Mouse (Mus musculus): Measurements from ENCODE around the gene Sgms2.
"Not testable (repeated sequence)": the region's sequence is repeated elsewhere in the genome, so short reads cannot be mapped to it uniquely, and the experiment has no call there.

The Sgms2 gene

GRCm38 (mm10) chr3:131357643-131358042, 133.6 kb downstream of the Sgms2 start:
- no peak for DNase-seq (ENCODE audit: low read depth, low spot score)
- no peaks in the 10 kb centered on the region for H3K36me3 ChIP-seq (ENCODE audit: control insufficient read depth, insufficient read depth, low read length, poor library complexity, severe bottlenecking)
- H3K27me3 ChIP-seq (ENCODE audit: control insufficient read depth, insufficient read depth, low read length, poor library complexity, severe bottlenecking), result no peaks in the 10 kb centered on the region

GRCm38 (mm10) chr3:131356026-131356425, 135.2 kb downstream of the Sgms2 start:
- H3K36me3 ChIP-seq (ENCODE audit: control insufficient read depth, insufficient read depth, low read length, poor library complexity, severe bottlenecking), result no peaks in the 10 kb centered on the region
- DNase-seq (ENCODE audit: low read depth, low spot score), result no peak
- H3K27me3 ChIP-seq (ENCODE audit: control insufficient read depth, insufficient read depth, low read length, poor library complexity, severe bottlenecking), result no peaks in the 10 kb centered on the region

GRCm38 (mm10) chr3:131350539-131350938, 140.7 kb downstream of the Sgms2 start:
- Histone ChIP-seq H3K27me3 (ENCODE audit: control insufficient read depth, insufficient read depth, low read length, poor library complexity, severe bottlenecking) (no peaks in the 10 kb centered on the region), H3K36me3 (ENCODE audit: control insufficient read depth, insufficient read depth, low read length, poor library complexity, severe bottlenecking) (no peaks in the 10 kb centered on the region)

DNA sequence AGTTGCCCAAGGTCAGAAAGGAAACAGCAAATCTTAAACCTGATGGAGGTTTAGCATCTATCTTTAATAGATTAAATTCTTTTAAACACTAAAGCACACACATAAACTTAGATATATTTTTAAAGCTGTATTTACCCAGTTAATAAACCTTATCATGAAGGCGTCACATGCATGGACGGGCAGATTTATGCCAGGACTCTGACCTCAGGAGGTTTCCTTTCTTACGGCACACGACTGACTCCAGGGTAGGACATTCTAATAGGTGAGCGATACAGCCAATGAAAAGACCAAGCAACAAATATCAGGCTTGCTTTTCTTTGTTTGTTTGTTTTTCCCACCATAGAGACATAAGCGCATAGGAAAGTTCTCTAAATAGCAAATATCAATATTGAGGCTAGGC, 142.2 kb downstream of the Sgms2 start:
- DNase-seq (ENCODE audit: low read depth, low spot score), result no peak
- Histone ChIP-seq H3K27me3 (ENCODE audit: control insufficient read depth, insufficient read depth, low read length, poor library complexity, severe bottlenecking) (no peaks in the 10 kb centered on the region), H3K36me3 (ENCODE audit: control insufficient read depth, insufficient read depth, low read length, poor library complexity, severe bottlenecking) (no peaks in the 10 kb centered on the region)

More at GRCm38 (mm10) chr3:131350539-131350938, 140.7 kb downstream of the Sgms2 start:
- no peak for DNase-seq (ENCODE audit: low read depth, low spot score)

- Histone ChIP-seq H3K36me3 (ENCODE audit: control insufficient read depth, insufficient read depth, low read length, poor library complexity, severe bottlenecking) (no peaks in the 10 kb centered on the region), H3K27me3 (ENCODE audit: control insufficient read depth, insufficient read depth, low read length, poor library complexity, severe bottlenecking) (no peaks in the 10 kb centered on the region)
- DNase-seq (ENCODE audit: low read depth, low spot score), result no peak
Measured at GRCm38 (mm10) chr3:131348579-131348950, 142.6 kb downstream of the Sgms2 start.

DNA sequence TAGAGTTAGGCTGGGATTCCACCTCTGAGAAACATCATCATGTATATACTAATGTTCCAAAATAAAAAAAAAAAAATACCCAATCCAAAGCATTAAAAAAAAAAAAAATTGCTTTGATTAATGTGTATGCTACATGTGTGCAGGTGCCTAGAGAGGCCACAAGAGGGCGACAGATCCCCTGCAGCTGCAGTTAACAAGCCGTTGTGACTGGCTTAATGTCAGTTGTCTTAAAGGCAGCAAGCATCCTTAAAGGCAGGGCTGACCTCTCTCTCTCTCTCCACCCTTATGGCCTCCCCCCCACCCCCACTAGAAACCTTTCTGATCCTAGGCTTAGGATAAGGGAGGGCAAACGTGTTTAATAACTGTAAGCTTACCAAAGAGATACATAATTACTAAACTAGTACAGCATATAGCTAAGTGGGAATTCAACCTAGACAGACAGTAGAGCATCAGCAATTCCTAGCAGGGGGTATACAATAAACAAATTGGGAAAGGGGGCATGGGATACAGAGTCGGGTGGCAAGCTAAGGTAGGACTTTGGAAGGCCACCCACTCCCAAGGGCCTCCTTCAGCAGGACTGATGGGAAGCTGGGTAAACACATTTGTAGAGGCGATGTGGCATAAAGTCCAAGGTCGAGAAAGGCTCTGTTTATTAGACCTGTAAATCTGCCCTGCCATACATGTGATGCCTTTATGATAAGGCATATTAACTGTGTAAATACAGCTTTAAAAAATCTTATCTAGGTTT, 143.2 kb downstream of the Sgms2 start:
- no peaks in the 10 kb centered on the region for H3K27me3 ChIP-seq (ENCODE audit: control insufficient read depth, insufficient read depth, low read length, poor library complexity, severe bottlenecking)
- H3K36me3 ChIP-seq (ENCODE audit: control insufficient read depth, insufficient read depth, low read length, poor library complexity, severe bottlenecking), result no peaks in the 10 kb centered on the region
- peak; percentile 17 for DNase-seq (ENCODE audit: low read depth, low spot score)

DNA sequence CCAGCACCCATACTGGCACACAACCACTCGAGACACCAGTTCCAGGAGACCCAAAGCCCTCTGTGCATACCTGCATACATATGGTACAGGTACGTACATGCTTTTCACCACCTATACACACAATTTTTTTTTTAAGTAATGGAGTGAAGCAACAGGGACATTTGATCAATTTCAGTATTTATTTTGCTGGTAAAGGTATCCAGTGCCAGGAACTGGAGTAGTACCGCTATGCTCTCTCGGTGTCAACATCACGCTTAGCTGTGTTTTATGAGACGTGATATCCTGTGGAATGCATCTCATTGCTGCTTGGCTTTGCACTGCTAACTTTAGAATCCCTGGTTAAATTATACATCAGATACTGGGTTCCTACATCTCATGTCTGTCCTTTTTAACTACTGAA, 145.3 kb downstream of the Sgms2 start:
- no peaks in the 10 kb centered on the region for H3K36me3 ChIP-seq (ENCODE audit: control insufficient read depth, insufficient read depth, low read length, poor library complexity, severe bottlenecking)
- no peak for DNase-seq (ENCODE audit: low read depth, low spot score)
- H3K27me3 ChIP-seq (ENCODE audit: control insufficient read depth, insufficient read depth, low read length, poor library complexity, severe bottlenecking), result no peaks in the 10 kb centered on the region

DNA sequence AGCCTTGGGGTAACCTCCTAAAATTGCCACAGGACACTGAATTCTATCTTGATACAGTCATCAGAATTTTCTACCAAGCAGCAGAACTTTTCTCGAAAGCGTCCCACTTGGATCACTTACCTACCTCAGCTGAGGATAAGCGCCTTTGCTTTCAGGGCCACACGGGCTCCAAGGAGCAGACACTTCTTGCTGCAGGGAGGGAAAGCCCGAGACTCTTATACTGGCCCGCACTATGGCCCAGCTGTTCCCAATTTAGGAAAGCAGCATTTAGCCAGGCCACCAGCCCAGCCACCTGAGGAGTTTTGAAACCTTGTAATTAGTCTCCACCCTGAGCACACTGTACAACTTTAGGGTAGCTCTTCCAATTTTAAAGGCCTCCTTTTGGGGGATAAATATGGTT, 147.9 kb downstream of the Sgms2 start:
- no peak for DNase-seq (ENCODE audit: low read depth, low spot score)
- Histone ChIP-seq H3K27me3 (ENCODE audit: control insufficient read depth, insufficient read depth, low read length, poor library complexity, severe bottlenecking) (no peaks in the 10 kb centered on the region), H3K36me3 (ENCODE audit: control insufficient read depth, insufficient read depth, low read length, poor library complexity, severe bottlenecking) (no peaks in the 10 kb centered on the region)

DNA sequence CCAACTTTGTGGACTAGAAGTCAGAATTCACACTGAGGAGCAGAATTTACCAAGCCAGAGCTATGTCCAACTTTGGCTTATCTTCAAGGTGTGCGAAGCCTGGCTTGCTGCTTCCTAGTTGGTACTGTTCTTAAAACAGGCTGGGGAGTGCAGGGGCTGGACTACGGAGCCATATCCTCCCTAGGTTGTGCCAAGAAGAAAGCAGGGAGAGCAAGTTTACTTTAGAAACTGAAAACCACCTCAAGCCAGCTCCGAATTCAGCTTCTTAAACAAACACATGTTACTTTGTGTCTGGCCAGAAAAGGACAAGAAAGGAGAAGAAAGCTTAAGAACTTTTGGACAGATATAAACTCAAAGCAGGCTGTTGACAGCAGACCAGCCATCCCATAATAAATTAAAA, 150.3 kb downstream of the Sgms2 start:
- Histone ChIP-seq H3K36me3 (ENCODE audit: control insufficient read depth, insufficient read depth, low read length, poor library complexity, severe bottlenecking) (no peaks in the 10 kb centered on the region), H3K27me3 (ENCODE audit: control insufficient read depth, insufficient read depth, low read length, poor library complexity, severe bottlenecking) (no peaks in the 10 kb centered on the region)
- DNase-seq (ENCODE audit: low read depth, low spot score), result no peak

DNA sequence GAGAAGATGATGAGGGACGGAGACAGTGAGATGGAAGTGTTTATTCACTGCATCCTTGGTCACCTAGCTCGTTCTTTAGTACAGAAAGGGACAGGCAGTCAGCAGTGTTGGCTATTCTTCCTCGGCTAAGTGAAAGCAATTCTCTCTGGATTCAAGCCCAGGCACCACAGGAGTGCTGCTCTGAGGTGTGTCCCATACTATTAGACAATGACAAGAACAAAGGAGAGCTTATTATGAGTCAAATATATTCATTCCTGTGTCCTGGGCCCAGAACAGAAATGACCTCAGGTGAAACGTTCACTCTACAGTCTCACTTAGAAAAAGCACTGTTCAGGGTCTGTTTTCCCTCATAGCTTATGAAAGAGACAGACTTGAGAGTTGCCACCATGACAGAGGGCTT, 151.9 kb downstream of the Sgms2 start:
- Histone ChIP-seq H3K36me3 (ENCODE audit: control insufficient read depth, insufficient read depth, low read length, poor library complexity, severe bottlenecking) (no peaks in the 10 kb centered on the region), H3K27me3 (ENCODE audit: control insufficient read depth, insufficient read depth, low read length, poor library complexity, severe bottlenecking) (no peaks in the 10 kb centered on the region)
- no peak for DNase-seq (ENCODE audit: low read depth, low spot score)

DNA sequence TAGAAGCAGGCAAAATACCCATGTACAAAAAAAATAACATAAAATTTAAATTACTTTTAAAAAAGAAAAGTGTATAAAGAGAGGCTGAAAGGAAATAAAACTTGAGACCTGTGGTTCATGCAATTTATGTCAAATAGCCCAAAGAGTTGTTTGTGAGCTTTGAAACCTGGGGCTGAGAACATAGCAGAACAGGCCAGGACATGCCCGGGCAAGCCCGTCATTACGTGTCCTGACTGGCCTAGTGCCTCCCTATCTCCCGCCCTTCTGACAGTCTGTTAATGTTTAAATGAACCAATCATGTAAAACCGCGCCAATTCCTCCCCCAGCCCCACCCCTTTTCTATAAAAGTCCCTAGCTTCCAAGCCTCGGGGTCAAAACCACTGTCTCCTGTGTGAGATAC, 153.5 kb downstream of the Sgms2 start:
- H3K36me3 ChIP-seq (ENCODE audit: control insufficient read depth, insufficient read depth, low read length, poor library complexity, severe bottlenecking); H3K27me3 ChIP-seq (ENCODE audit: control insufficient read depth, insufficient read depth, low read length, poor library complexity, severe bottlenecking); DNase-seq (ENCODE audit: low read depth, low spot score): not testable (repeated sequence)

DNA sequence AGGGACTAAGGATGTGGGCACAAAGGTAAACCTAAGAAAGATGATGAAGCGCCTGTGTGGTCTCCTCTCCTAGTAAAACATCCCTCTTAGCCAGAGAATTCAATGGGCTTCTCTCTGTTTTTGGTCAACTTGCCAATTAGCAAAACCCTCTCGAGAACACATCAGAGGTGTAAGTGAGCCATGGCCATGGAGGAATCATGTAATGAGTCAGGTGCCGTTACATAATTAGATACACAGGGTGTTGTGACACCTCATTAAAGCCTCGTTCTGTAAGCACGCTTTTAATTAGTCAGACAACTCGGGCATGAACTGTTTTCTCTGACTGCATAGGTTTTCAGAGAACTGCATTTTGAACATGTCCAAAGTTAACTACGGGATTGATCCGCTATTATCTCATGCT, 154.6 kb downstream of the Sgms2 start:
- Histone ChIP-seq H3K27me3 (ENCODE audit: control insufficient read depth, insufficient read depth, low read length, poor library complexity, severe bottlenecking) (no peaks in the 10 kb centered on the region), H3K36me3 (ENCODE audit: control insufficient read depth, insufficient read depth, low read length, poor library complexity, severe bottlenecking) (no peaks in the 10 kb centered on the region)
- no peak for DNase-seq (ENCODE audit: low read depth, low spot score)

DNA sequence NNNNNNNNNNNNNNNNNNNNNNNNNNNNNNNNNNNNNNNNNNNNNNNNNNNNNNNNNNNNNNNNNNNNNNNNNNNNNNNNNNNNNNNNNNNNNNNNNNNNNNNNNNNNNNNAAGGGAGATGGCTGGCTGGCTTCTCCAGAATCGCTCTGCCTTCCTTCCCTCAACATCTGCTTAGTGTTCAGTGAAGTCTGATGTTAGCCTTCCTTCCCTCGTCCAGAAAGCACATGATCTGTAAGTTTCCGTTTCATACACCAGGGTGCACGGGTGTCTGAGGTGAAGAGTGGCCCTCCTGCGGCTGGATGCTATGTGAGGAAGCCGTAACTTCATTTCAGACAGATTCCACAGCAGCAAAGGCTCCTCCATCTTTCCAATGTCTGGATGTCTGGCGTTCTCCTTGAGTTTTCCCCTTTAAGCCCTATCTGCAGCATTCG, 156.1 kb downstream of the Sgms2 start:
- no peaks in the 10 kb centered on the region for H3K27me3 ChIP-seq (ENCODE audit: control insufficient read depth, insufficient read depth, low read length, poor library complexity, severe bottlenecking)
- peak; percentile 15 for DNase-seq (ENCODE audit: low read depth, low spot score)
- H3K36me3 ChIP-seq (ENCODE audit: control insufficient read depth, insufficient read depth, low read length, poor library complexity, severe bottlenecking), result no peaks in the 10 kb centered on the region

- no peak for DNase-seq (ENCODE audit: low read depth, low spot score)
- Histone ChIP-seq H3K27me3 (ENCODE audit: control insufficient read depth, insufficient read depth, low read length, poor library complexity, severe bottlenecking) (no peaks in the 10 kb centered on the region), H3K36me3 (ENCODE audit: control insufficient read depth, insufficient read depth, low read length, poor library complexity, severe bottlenecking) (no peaks in the 10 kb centered on the region)
Measured at GRCm38 (mm10) chr3:131327189-131327588, 164.0 kb downstream of the Sgms2 start.

DNA sequence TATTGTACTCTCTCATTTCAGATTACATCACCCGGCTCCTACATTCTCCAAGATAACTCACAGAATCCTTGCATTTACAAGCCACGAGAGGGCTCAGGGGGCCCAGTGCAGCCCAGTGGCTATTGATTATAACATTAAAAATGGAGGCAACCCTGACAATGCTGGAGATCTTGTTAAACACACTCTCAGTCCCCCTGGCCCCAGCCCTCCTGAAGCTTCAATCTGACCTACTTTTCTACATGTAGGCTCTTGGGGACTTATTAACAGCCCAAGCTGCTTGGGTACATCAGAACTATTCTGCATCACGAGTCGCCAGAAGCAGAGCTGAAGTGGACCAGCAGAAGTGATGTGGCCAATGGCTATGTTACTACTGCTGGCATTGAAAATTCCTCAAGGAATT, 164.6 kb downstream of the Sgms2 start:
- no peaks in the 10 kb centered on the region for H3K36me3 ChIP-seq (ENCODE audit: control insufficient read depth, insufficient read depth, low read length, poor library complexity, severe bottlenecking)
- no peaks in the 10 kb centered on the region for H3K27me3 ChIP-seq (ENCODE audit: control insufficient read depth, insufficient read depth, low read length, poor library complexity, severe bottlenecking)
- DNase-seq (ENCODE audit: low read depth, low spot score), result no peak
